Mouse (Mus musculus) spleen, adult 2 months (tissue): ENCODE data around the gene Evi5l. TPM values are rescaled to one million over a fixed set of nuclear protein-coding genes. Genes with fewer than 3 reads are reported as not detected.
A peak's percentile ranks its signal among the peaks of the same experiment; 100 is the strongest.

Source experiments
- DNase-seq, 2 experiments: peaks; one replicate each; pipeline versions ENCODE4 v3.0.0 to v3.0.0-alpha.2; 2012 to 2021; ENCODE audit warnings: low spot score in 2 of 2, low read depth in 1 of 2
- H3K27ac ChIP-seq: fragments of 200-500 bp; 2 replicates; pipeline ENCODE4 v1.5.1; 2012; ENCODE audit warnings: low read length, inconsistent platforms; ENCODE audit not compliant: insufficient read depth
- H3K27me3 ChIP-seq: fragments of 200-500 bp; 2 replicates; pipeline ENCODE4 v1.6.1; 2012; ENCODE audit warnings: mild to moderate bottlenecking, moderate library complexity, low read length, inconsistent platforms; ENCODE audit not compliant: control insufficient read depth, insufficient read depth
- H3K36me3 ChIP-seq: fragments of 200-500 bp; 2 replicates; pipeline ENCODE4 v1.6.1; 2012; ENCODE audit warnings: mild to moderate bottlenecking, low read length, inconsistent platforms; ENCODE audit not compliant: control insufficient read depth, insufficient read depth
- H3K4me1 ChIP-seq: fragments of 200-500 bp; 2 replicates; pipeline ENCODE4 v1.6.1; 2011; ENCODE audit warnings: inconsistent platforms; ENCODE audit not compliant: control insufficient read depth, insufficient read depth, insufficient read length
- H3K4me3 ChIP-seq: fragments of 200-500 bp; 2 replicates; pipeline ENCODE4 v1.5.1; 2011; ENCODE audit warnings: mild to moderate bottlenecking, inconsistent platforms; ENCODE audit not compliant: insufficient read depth, insufficient read length; ENCODE audit errors: extremely low read depth
- CTCF ChIP-seq: fragments of 200-500 bp; IDR thresholded peaks from 2 replicates; pipeline ENCODE4 v1.5.1; 2011; ENCODE audit warnings: mild to moderate bottlenecking, inconsistent platforms; ENCODE audit not compliant: insufficient read depth, insufficient read length, insufficient replicate concordance; ENCODE audit errors: extremely low read depth
- POLR2A ChIP-seq: fragments of 200-500 bp; IDR thresholded peaks from 2 replicates; pipeline ENCODE4 v1.6.1; 2011; ENCODE audit warnings: low read depth, low read length, inconsistent platforms
- WGBS: fragments of 180-500 bp; shearing (Covaris S2); methylation state at CpG from one replicate; pipeline ENCODE4 v1.1.7; 2018; 5-methylcytosine and 5-hydroxymethylcytosine counted together
- polyA plus RNA-seq: library from polyadenylated mRNA; depleted of rRNA; stranded (reverse); fragments of >200 nt; gene quantifications from 2 replicates; pipeline ENCODE4 v1.2.3, GENCODE M21; 2012

Gene Evi5l
- polyA plus RNA-seq, 1 experiment: 12.9 TPM

- 22% methylated on average over 4 of the region's 4 CpGs for WGBS
These were observed 3.6 kb upstream of the Evi5l start for GRCm38 (mm10) chr8:4162786-4163185.

GRCm38 (mm10) chr8:4165176-4165851, 1.1 kb upstream of the Evi5l start:
- Histone ChIP-seq H3K27ac (0 out of 2 replicates have a peak overlapping the region, but pooled peaks have one; percentile 4), H3K36me3 (no peaks in the 10 kb centered on the region), H3K4me3 (peak overlapping the region; percentile 68), H3K27me3 (no peaks in the 10 kb centered on the region), H3K4me1 (peaks cover 6% of the 10 kb centered on the region; the same call in 1 of the 2 replicates)
- DNase-seq: no peak
- TF ChIP-seq POLR2A (no peak), CTCF (no peak)
- 7% methylated on average over 13 of the region's 13 CpGs for WGBS

More at GRCm38 (mm10) chr8:4162786-4163185, 3.6 kb upstream of the Evi5l start:
- Histone ChIP-seq H3K36me3 (no peaks in the 10 kb centered on the region), H3K27me3 (no peaks in the 10 kb centered on the region), H3K4me3 (no peak overlapping the region), H3K4me1 (peaks cover 6% of the 10 kb centered on the region; the same call in 1 of the 2 replicates), H3K27ac (no peak overlapping the region)
- no peak for DNase-seq
- TF ChIP-seq CTCF (no peak), POLR2A (no peak)

GRCm38 (mm10) chr8:4166881-4167525, 636 bp downstream of the Evi5l start:
- H3K27me3 ChIP-seq: no peaks in the 10 kb centered on the region
- H3K4me1 ChIP-seq: peaks cover 6% of the 10 kb centered on the region; the same call in 1 of the 2 replicates
- DNase-seq: no peak
- 14% methylated on average over 10 of the region's 10 CpGs for WGBS
- no peak overlapping the region for H3K27ac ChIP-seq
- no peaks in the 10 kb centered on the region for H3K36me3 ChIP-seq
- TF ChIP-seq POLR2A: no peak
- no peak for TF ChIP-seq CTCF
- H3K4me3 ChIP-seq: peak overlapping the region; percentile 79

GRCm38 (mm10) chr8:4167918-4168317, 1.6 kb downstream of the Evi5l start:
- WGBS: 96% methylated on average over 1 of the region's 1 CpGs
- no peak for DNase-seq
- Histone ChIP-seq H3K27me3 (no peaks in the 10 kb centered on the region), H3K36me3 (no peaks in the 10 kb centered on the region), H3K4me3 (no peak overlapping the region), H3K4me1 (peaks cover 6% of the 10 kb centered on the region; the same call in 1 of the 2 replicates), H3K27ac (no peak overlapping the region)
- TF ChIP-seq POLR2A: no peak
- no peak for TF ChIP-seq CTCF

GRCm38 (mm10) chr8:4172486-4172885, 6.1 kb downstream of the Evi5l start:
- Histone ChIP-seq H3K27me3 (no peaks in the 10 kb centered on the region), H3K4me3 (no peak overlapping the region), H3K27ac (no peak overlapping the region), H3K4me1 (no peaks in the 10 kb centered on the region; the same call in 1 of the 2 replicates), H3K36me3 (no peaks in the 10 kb centered on the region)
- no peak for TF ChIP-seq CTCF
- no peak for TF ChIP-seq POLR2A
- WGBS: 91% methylated on average over 3 of the region's 3 CpGs
- no peak for DNase-seq

- no peak for TF ChIP-seq CTCF
- no peak for TF ChIP-seq POLR2A
- Histone ChIP-seq H3K36me3 (no peaks in the 10 kb centered on the region), H3K4me1 (no peaks in the 10 kb centered on the region; the same call in 1 of the 2 replicates), H3K4me3 (no peak overlapping the region), H3K27me3 (no peaks in the 10 kb centered on the region), H3K27ac (no peak overlapping the region)
- 95% methylated on average over 2 of the region's 2 CpGs for WGBS
- DNase-seq: no peak
These were observed 7.7 kb downstream of the Evi5l start for GRCm38 (mm10) chr8:4174018-4174417.

GRCm38 (mm10) chr8:4183409-4183808, 17.0 kb downstream of the Evi5l start:
- no peak for DNase-seq
- Histone ChIP-seq H3K4me1 (no peaks in the 10 kb centered on the region), H3K4me3 (no peak overlapping the region), H3K27ac (no peak overlapping the region), H3K36me3 (peaks cover 4% of the 10 kb centered on the region), H3K27me3 (no peaks in the 10 kb centered on the region)
- TF ChIP-seq POLR2A: no peak
- no peak for TF ChIP-seq CTCF
- 82% methylated on average over 8 of the region's 8 CpGs for WGBS
